Mouse (Mus musculus) CH12.LX (cell line): Measurements from ENCODE around the gene Tubd1. TPM values are rescaled to one million over a fixed set of nuclear protein-coding genes. Genes with fewer than 3 reads are reported as not detected.

Experiments
- DNase-seq: peaks from one replicate; pipeline ENCODE4 v3.0.0-alpha.2; 2013; ENCODE audit errors: extremely low read depth
- H3K27ac ChIP-seq: 2 replicates; pipeline ENCODE4 v1.5.1; 2012; ENCODE audit warnings: low read depth, mild to moderate bottlenecking, control low read depth, moderate library complexity; ENCODE audit not compliant: insufficient read depth
- H3K27me3 ChIP-seq: replicated peaks from 2 replicates; pipeline ENCODE3; 2012; ENCODE audit warnings: inconsistent platforms
- H3K36me3 ChIP-seq, 2 experiments: replicated peaks in 1 of 2; 2 replicates each; pipeline versions ENCODE3 to v1.6.1; 2012; ENCODE audit warnings: inconsistent platforms in 1 of 2, low read length in 1 of 2, mild to moderate bottlenecking in 1 of 2, mixed read lengths in 1 of 2, moderate library complexity in 1 of 2; ENCODE audit not compliant: control insufficient read depth in 1 of 2, insufficient read depth in 1 of 2
- H3K4me1 ChIP-seq, 2 experiments: 2 replicates each; pipeline ENCODE4 v1.6.1; 2012; ENCODE audit warnings: inconsistent platforms in 1 of 2, moderate library complexity in 1 of 2; ENCODE audit not compliant: insufficient read depth in 2 of 2, control insufficient read depth in 1 of 2
- H3K4me2 ChIP-seq: 2 replicates; pipeline ENCODE4 v1.6.1; 2012; ENCODE audit warnings: low read depth, mild to moderate bottlenecking, control low read depth; ENCODE audit not compliant: poor library complexity, insufficient read depth, severe bottlenecking
- H3K4me3 ChIP-seq, 3 experiments: fragments of 150-350 bp in 1 of 3; sonication (generic) in 1 of 3; replicated peaks in 1 of 3; 2 replicates each; pipeline versions ENCODE3 to v1.5.1; 2011 to 2012; ENCODE audit warnings: low read depth in 2 of 3, low read length in 2 of 3, mild to moderate bottlenecking in 2 of 3, moderate library complexity in 2 of 3, control low read depth in 1 of 3, improper control_type of control experiment in 1 of 3, inconsistent platforms in 1 of 3, mixed read lengths in 1 of 3; ENCODE audit not compliant: poor library complexity in 1 of 3
- H3K79me2 ChIP-seq: replicated peaks from 2 replicates; pipeline ENCODE4 v1.6.1; 2012; ENCODE audit warnings: mild to moderate bottlenecking, moderate library complexity; ENCODE audit not compliant: control insufficient read depth, poor library complexity, insufficient read depth, severe bottlenecking; ENCODE audit errors: extremely low read depth
- H3K9ac ChIP-seq: 2 replicates; pipeline ENCODE4 v1.6.1; 2012; ENCODE audit warnings: low read depth, mild to moderate bottlenecking, control low read depth, moderate library complexity; ENCODE audit not compliant: insufficient read depth
- H3K9me3 ChIP-seq: replicated peaks from 2 replicates; pipeline ENCODE3; 2012; ENCODE audit warnings: low read length, inconsistent platforms, mixed read lengths
- CHD1 ChIP-seq: IDR thresholded peaks from 2 replicates; pipeline ENCODE4 v1.6.1; 2012; ENCODE audit warnings: low read depth, low read length, improper control_type of control experiment, inconsistent platforms
- CHD2 ChIP-seq: IDR thresholded peaks from 2 replicates; pipeline ENCODE4 v1.6.1; 2011; ENCODE audit warnings: low read length, improper control_type of control experiment
- E2F4 ChIP-seq: IDR thresholded peaks from 2 replicates; pipeline ENCODE4 v1.6.1; 2011; ENCODE audit warnings: low read depth, low read length, improper control_type of control experiment; ENCODE audit not compliant: insufficient replicate concordance
- ELF1 ChIP-seq: IDR thresholded peaks from 2 replicates; pipeline ENCODE4 v1.6.1; 2014; ENCODE audit warnings: low read depth, mild to moderate bottlenecking, inconsistent platforms, low read length, improper control_type of control experiment
- GABPA ChIP-seq: IDR thresholded peaks from 2 replicates; pipeline ENCODE4 v1.6.1; 2012; ENCODE audit warnings: low read depth, low read length, improper control_type of control experiment, inconsistent platforms; ENCODE audit not compliant: insufficient replicate concordance
- HCFC1 ChIP-seq: IDR thresholded peaks from 2 replicates; pipeline ENCODE4 v1.6.1; 2012; ENCODE audit warnings: low read depth, mild to moderate bottlenecking, inconsistent platforms, low read length, improper control_type of control experiment
- JUND ChIP-seq: conservative IDR thresholded peaks from 2 replicates; pipeline ENCODE4 v1.6.1; 2011; ENCODE audit warnings: low read depth, low read length, improper control_type of control experiment
- KAT2A ChIP-seq: IDR thresholded peaks from 2 replicates; pipeline ENCODE4 v1.6.1; 2012; ENCODE audit warnings: low read length, improper control_type of control experiment, inconsistent platforms; ENCODE audit not compliant: insufficient replicate concordance
- MAFK ChIP-seq: IDR thresholded peaks from 2 replicates; pipeline ENCODE4 v1.6.1; 2011; ENCODE audit warnings: low read length, improper control_type of control experiment; ENCODE audit not compliant: insufficient replicate concordance
- MAX ChIP-seq: IDR thresholded peaks from 2 replicates; pipeline ENCODE4 v1.6.1; 2011; ENCODE audit warnings: low read length, improper control_type of control experiment
- MAZ ChIP-seq: IDR thresholded peaks from 2 replicates; pipeline ENCODE4 v1.6.1; 2012; ENCODE audit warnings: low read depth, mild to moderate bottlenecking, inconsistent platforms, low read length, improper control_type of control experiment, moderate library complexity
- MXI1 ChIP-seq: IDR thresholded peaks from 2 replicates; pipeline ENCODE4 v1.6.1; 2011; ENCODE audit warnings: mild to moderate bottlenecking, low read depth, low read length, improper control_type of control experiment
- MYC ChIP-seq: IDR thresholded peaks from 2 replicates; pipeline ENCODE4 v1.6.1; 2011; ENCODE audit warnings: low read depth, mild to moderate bottlenecking, improper control_type of control experiment, low read length
- PAX5 ChIP-seq: IDR thresholded peaks from 2 replicates; pipeline ENCODE4 v1.6.1; 2012; ENCODE audit warnings: low read length, inconsistent platforms, mixed read lengths
- POLR2A ChIP-seq: IDR thresholded peaks from 2 replicates; pipeline ENCODE4 v1.6.1; 2011; ENCODE audit warnings: low read depth, mild to moderate bottlenecking, improper control_type of control experiment, low read length
- POLR2AphosphoS2 ChIP-seq: IDR thresholded peaks from 2 replicates; pipeline ENCODE4 v1.6.1; 2011; ENCODE audit warnings: low read depth, low read length, improper control_type of control experiment
- RAD21 ChIP-seq: IDR thresholded peaks from 2 replicates; pipeline ENCODE4 v1.6.1; 2011; ENCODE audit warnings: low read depth, mild to moderate bottlenecking, low read length, improper control_type of control experiment, moderate library complexity
- RCOR1 ChIP-seq: conservative IDR thresholded peaks from 2 replicates; pipeline ENCODE4 v1.6.1; 2012; ENCODE audit warnings: low read depth, mild to moderate bottlenecking, inconsistent platforms, low read length, improper control_type of control experiment
- SIN3A ChIP-seq: IDR thresholded peaks from 2 replicates; pipeline ENCODE4 v1.6.1; 2012; ENCODE audit warnings: low read length, improper control_type of control experiment, inconsistent platforms
- SMC3 ChIP-seq: IDR thresholded peaks from 2 replicates; pipeline ENCODE4 v1.6.1; 2011; ENCODE audit warnings: low read depth, low read length, improper control_type of control experiment
- TBP ChIP-seq: conservative IDR thresholded peaks from 2 replicates; pipeline ENCODE4 v1.6.1; 2011; ENCODE audit warnings: low read depth, low read length, improper control_type of control experiment
- USF1 ChIP-seq: IDR thresholded peaks from 2 replicates; pipeline ENCODE4 v1.6.1; 2014; ENCODE audit warnings: low read depth, mild to moderate bottlenecking, inconsistent platforms, low read length, improper control_type of control experiment
- ZMIZ1 ChIP-seq: IDR thresholded peaks from 2 replicates; pipeline ENCODE4 v1.6.1; 2012; ENCODE audit warnings: low read depth, mild to moderate bottlenecking, inconsistent platforms, low read length, improper control_type of control experiment
- ZNF384 ChIP-seq: IDR thresholded peaks from 2 replicates; pipeline ENCODE4 v1.6.1; 2012; ENCODE audit warnings: low read depth, low read length, improper control_type of control experiment, inconsistent platforms
- dilution Hi-C: fragments of 300-500 bp; cut with MboI; formaldehyde crosslinking; loops from 2 replicates; pipeline ENCODE4 v1.14.3; 2020; ENCODE audit warnings: low sequenced_read_pairs; ENCODE audit not compliant: extremely low pct_unique_long_range_greater_than_20kb, extremely low pct_ligation_motif_present
- in situ Hi-C: fragments of 300-500 bp; cut with MboI; formaldehyde crosslinking; loops from 3 replicates; pipeline ENCODE4 v1.14.3; 2019; ENCODE audit warnings: low sequenced_read_pairs, low pct_ligation_motif_present, low pct_unique_long_range_greater_than_20kb, mixed read lengths
- polyA plus RNA-seq: library from polyadenylated mRNA; unstranded; fragments of >175 nt; gene quantifications from 2 replicates; pipeline ENCODE4 v1.2.1, GENCODE M21; 2012; ENCODE audit warnings: low read depth; ENCODE audit not compliant: insufficient read length
- total RNA-seq, 2 experiments: library from RNA; depleted of rRNA; stranded (reverse); fragments of 300-350 nt in 1 of 2; fragments of >200 nt in 1 of 2; gene quantifications; 2 replicates each; pipeline ENCODE4 v1.2.3; 2012 to 2014

The Tubd1 gene
- total and polyA plus RNA-seq, 3 experiments = 9.7 to 12.6 (median 11.9) TPM

- Histone ChIP-seq H3K4me3 (peak overlapping the region; percentile 24 to 81 (median 76)), H3K27ac (peak overlapping the region; percentile 93)
- dilution Hi-C loops = no loop called here
Measured at GRCm38 (mm10) chr11:86583313-86583825, 38.6 kb downstream of the Tubd1 start.

GRCm38 (mm10) chr11:86583990-86584897, 39.5 kb downstream of the Tubd1 start:
- Histone ChIP-seq H3K9ac (peak overlapping the region; percentile 99), H3K9me3 (no peaks in the 10 kb centered on the region), H3K79me2 (peaks cover 25% of the 10 kb centered on the region), H3K36me3 (peaks cover 3 to 12% of the 10 kb centered on the region in 2 experiments), H3K27me3 (no peaks in the 10 kb centered on the region), H3K4me2 (peak overlapping the region; percentile 99), H3K27ac (peak overlapping the region; percentile 95), H3K4me1 (peaks cover 8 to 52% of the 10 kb centered on the region in 2 experiments), H3K4me3 (peak overlapping the region; percentile 76 to 91 (median 81))
- dilution Hi-C loops (no loop called here), in situ Hi-C loops (loop anchor here (5.0 kb wide), 1 partner anchor 38 kb away; no protein-coding TSS in a partner anchor)
- TF ChIP-seq SIN3A = peak; percentile 88; the same call in 1 of the 2 replicates
- peak; percentile 18 for TF ChIP-seq POLR2AphosphoS2
- peak; percentile 81 for TF ChIP-seq MXI1
- peak; percentile 26; the same call in 1 of the 2 replicates for TF ChIP-seq CHD2
- no peak for TF ChIP-seq JUND
- TF ChIP-seq CHD1 = peak; percentile 94
- no peak for TF ChIP-seq RCOR1
- TF ChIP-seq MYC = peak; percentile 72; the same call in 1 of the 2 replicates
- no peak for TF ChIP-seq SMC3
- peak; percentile 83 for TF ChIP-seq MAX
- DNase-seq = no peak

More at GRCm38 (mm10) chr11:86583313-86583825, 38.6 kb downstream of the Tubd1 start:
- Histone ChIP-seq H3K27me3 (no peaks in the 10 kb centered on the region), H3K9ac (peak overlapping the region; percentile 99), H3K4me2 (peak overlapping the region; percentile 92), H3K36me3 (peaks cover 3 to 10% of the 10 kb centered on the region in 2 experiments), H3K79me2 (peaks cover 25% of the 10 kb centered on the region), H3K9me3 (no peaks in the 10 kb centered on the region), H3K4me1 (peaks cover 13 to 56% of the 10 kb centered on the region in 2 experiments)
- DNase-seq = no peak
- in situ Hi-C loops = loop anchor here (5.0 kb wide), 1 partner anchor 39 kb away; no protein-coding TSS in a partner anchor
- TF ChIP-seq POLR2A (no peak), GABPA (no peak), ELF1 (no peak), KAT2A (0 out of 2 replicates have a peak, but pooled peaks have one; percentile 2), RAD21 (no peak), MXI1 (no peak), ZNF384 (0 out of 2 replicates have a peak, but pooled peaks have one; percentile 26), USF1 (no peak), PAX5 (no peak), HCFC1 (no peak), MAZ (0 out of 2 replicates have a peak, but pooled peaks have one; percentile 13), ZMIZ1 (peak; percentile 33; the same call in 1 of the 2 replicates), E2F4 (no peak), MAFK (no peak), POLR2AphosphoS2 (peak; percentile 4; the same call in 1 of the 2 replicates), CHD1 (peak; percentile 94; the same call in 1 of the 2 replicates), JUND (no peak), TBP (no peak)
